Mouse (Mus musculus): ENCODE data around the gene Ndufa8. TPM values are rescaled to one million over a fixed set of nuclear protein-coding genes. Genes with fewer than 3 reads are reported as not detected.

Gene Ndufa8
- polyA plus RNA-seq, 1 experiment from 2014 or later, result 252 TPM

DNA sequence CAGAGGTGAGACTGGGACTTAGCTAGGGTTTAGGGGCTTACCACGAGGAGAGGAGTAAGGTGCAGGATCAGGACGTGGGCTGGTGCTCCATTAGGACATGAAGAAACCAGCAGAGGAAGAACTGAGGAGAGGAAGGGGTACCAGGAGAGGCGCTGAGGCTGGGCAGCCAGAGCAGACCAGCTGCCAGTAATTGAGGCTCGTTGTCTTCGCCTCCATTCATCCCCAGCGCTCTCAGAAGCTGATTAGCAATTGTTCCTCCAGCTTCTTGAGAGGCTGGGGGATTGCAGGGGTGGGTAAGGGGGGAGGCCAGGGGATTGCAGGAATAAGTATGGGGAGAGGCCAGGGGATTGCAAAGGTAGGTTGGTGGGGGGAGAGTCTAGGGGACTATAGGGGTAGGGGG is 47.0 kb downstream of the Ndufa8 start:
- Histone ChIP-seq H3K4me2 (no peak overlapping the region), H3K4me1 (no peaks in the 10 kb centered on the region), H3K4me3 (replicated peaks) (no peak overlapping the region), H3K27ac (no peak overlapping the region), H3K27me3 (peaks cover 10% of the 10 kb centered on the region), H3K9ac (no peak overlapping the region), H3K36me3 (no peaks in the 10 kb centered on the region), H3K9me3 (replicated peaks) (no peaks in the 10 kb centered on the region)
- no peak for ATAC-seq (replicated peaks; ENCODE audit: low FRiP score)
- 45% methylated on average over 6 of the region's 6 CpGs for WGBS

DNA sequence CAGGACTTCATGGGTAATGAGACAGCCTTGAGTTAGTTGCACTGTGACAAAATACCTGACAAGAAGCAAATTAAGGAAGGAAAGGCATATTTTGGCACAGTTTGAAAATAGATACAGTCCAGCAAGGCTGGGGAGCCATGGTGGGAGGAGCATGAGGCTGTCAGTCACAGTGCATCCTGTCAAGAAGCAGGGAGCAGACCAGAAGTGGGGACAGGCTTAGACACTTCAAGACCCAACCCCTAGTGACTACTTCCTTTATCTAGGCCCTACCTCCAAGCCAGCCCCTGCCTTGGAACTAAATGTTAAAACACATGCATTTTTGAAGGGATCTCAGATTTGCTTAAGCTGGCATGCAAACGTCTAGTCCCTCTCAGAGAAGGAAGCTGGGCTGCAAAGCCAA is 48.8 kb downstream of the Ndufa8 start:
- Histone ChIP-seq H3K27ac (no peak overlapping the region), H3K36me3 (no peaks in the 10 kb centered on the region), H3K9me3 (replicated peaks) (no peaks in the 10 kb centered on the region), H3K9ac (no peak overlapping the region), H3K4me1 (no peaks in the 10 kb centered on the region), H3K27me3 (peaks cover 10% of the 10 kb centered on the region; the same call in 1 of the 2 replicates), H3K4me3 (replicated peaks) (no peak overlapping the region), H3K4me2 (no peak overlapping the region)
- ATAC-seq (replicated peaks; ENCODE audit: low FRiP score), result no peak
- WGBS, result 63% methylated on average over 1 of the region's 1 CpGs

DNA sequence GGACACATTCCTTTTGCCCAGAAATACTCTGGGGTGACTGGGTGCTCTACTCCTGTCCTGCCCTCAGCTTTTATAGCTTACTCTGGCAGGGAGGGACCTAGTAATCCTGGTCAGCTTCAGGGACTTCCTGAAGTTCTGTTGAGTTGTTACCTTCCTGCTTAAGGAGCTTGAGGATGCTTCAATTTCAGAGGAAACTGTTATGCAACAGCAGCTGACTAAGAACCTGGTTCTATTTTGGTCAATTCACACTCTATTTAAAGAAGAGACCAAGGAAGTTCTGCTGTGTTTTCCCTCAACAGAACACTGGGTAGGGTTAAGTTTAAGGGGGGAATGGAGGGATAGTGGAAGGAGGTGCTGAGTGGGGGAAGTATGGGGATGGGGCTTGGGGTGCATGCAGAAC is 50.0 kb downstream of the Ndufa8 start:
- no peak overlapping the region for H3K27ac ChIP-seq
- ATAC-seq (replicated peaks; ENCODE audit: low FRiP score), result no peak
- no peak overlapping the region for H3K4me3 ChIP-seq (replicated peaks)
- no peak overlapping the region for H3K9ac ChIP-seq
- H3K4me1 ChIP-seq, result no peaks in the 10 kb centered on the region
- peaks cover 6% of the 10 kb centered on the region; the same call in 1 of the 2 replicates for H3K27me3 ChIP-seq
- H3K4me2 ChIP-seq, result no peak overlapping the region
- no peaks in the 10 kb centered on the region for H3K36me3 ChIP-seq
- no peaks in the 10 kb centered on the region for H3K9me3 ChIP-seq (replicated peaks)

DNA sequence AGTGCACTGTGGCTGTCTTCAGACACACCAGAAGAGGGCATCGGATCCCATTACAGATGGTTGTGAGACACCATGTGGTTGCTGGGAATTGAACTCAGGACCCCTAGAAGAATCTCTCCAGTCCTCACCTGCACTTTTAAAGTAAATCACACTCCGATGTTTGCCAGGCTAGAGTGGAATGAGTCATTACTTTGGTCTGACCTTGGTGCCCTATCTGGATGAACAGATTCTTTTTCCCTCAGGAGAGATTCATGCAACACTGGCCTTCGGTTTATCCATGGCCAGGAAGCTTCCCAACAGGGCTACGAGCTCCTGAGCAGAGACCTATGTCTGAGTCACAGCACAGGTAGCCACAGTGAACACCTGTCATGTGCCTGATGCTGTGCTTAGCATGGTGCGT is 50.8 kb downstream of the Ndufa8 start:
- H3K27me3 ChIP-seq, result no peaks in the 10 kb centered on the region
- no peak for ATAC-seq (replicated peaks; ENCODE audit: low FRiP score)
- H3K9ac ChIP-seq, result no peak overlapping the region
- no peaks in the 10 kb centered on the region for H3K9me3 ChIP-seq (replicated peaks)
- no peaks in the 10 kb centered on the region for H3K4me1 ChIP-seq
- H3K27ac ChIP-seq, result no peak overlapping the region
- no peak overlapping the region for H3K4me2 ChIP-seq
- no peaks in the 10 kb centered on the region for H3K36me3 ChIP-seq
- 86% methylated on average over 5 of the region's 5 CpGs for WGBS
- no peak overlapping the region for H3K4me3 ChIP-seq (replicated peaks)

DNA sequence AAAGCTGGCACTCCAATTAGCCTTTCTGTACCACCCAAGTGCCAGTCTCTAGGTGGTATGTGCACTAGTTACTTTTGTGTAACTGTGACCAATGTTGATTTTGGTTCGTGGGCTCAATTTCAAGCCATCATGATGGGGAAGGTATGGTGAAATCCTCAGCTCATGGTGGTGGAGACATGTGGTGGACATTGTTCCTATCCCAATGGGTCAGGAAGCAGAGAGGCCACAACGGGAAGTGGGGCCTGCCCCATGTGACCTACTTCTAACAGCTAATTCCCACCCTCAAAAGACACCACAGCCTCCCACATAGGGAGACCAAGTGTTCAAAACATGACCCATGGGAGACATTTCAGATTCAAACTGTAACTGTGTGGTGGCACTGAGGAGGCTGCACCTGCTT is 52.5 kb downstream of the Ndufa8 start:
- no peak overlapping the region for H3K27ac ChIP-seq
- H3K36me3 ChIP-seq, result no peaks in the 10 kb centered on the region
- no peak overlapping the region for H3K9ac ChIP-seq
- no peaks in the 10 kb centered on the region for H3K27me3 ChIP-seq
- H3K9me3 ChIP-seq (replicated peaks), result no peaks in the 10 kb centered on the region
- no peaks in the 10 kb centered on the region for H3K4me1 ChIP-seq
- WGBS, result 73% methylated on average over 2 of the region's 2 CpGs
- ATAC-seq (replicated peaks; ENCODE audit: low FRiP score), result no peak
- no peak overlapping the region for H3K4me2 ChIP-seq
- no peak overlapping the region for H3K4me3 ChIP-seq (replicated peaks)

DNA sequence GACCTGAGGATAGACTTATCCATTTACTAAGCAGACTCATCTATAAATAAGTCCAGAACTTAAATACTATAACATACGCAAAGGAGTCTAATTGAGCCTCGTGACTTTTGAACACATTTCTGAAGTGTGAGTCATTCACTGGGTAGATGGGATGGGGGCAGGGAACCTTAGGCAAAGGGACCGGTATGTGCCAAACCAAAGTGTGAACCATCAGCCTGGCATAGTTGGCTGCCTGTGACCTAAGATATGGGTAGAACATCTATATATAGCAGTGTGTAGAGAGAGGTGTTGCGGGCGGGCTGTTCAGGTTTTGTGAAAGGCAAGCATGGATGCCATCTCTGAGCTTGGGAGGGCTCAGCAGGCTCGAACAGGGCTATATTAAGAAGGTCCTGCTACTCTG is 54.9 kb downstream of the Ndufa8 start:
- no peak overlapping the region for H3K4me2 ChIP-seq
- H3K4me3 ChIP-seq (replicated peaks), result no peak overlapping the region
- H3K36me3 ChIP-seq, result no peaks in the 10 kb centered on the region
- no peak for ATAC-seq (replicated peaks; ENCODE audit: low FRiP score)
- no peak overlapping the region for H3K9ac ChIP-seq
- H3K4me1 ChIP-seq, result no peaks in the 10 kb centered on the region
- 79% methylated on average over 6 of the region's 6 CpGs for WGBS
- H3K27me3 ChIP-seq, result no peaks in the 10 kb centered on the region
- no peaks in the 10 kb centered on the region for H3K9me3 ChIP-seq (replicated peaks)
- H3K27ac ChIP-seq, result no peak overlapping the region

DNA sequence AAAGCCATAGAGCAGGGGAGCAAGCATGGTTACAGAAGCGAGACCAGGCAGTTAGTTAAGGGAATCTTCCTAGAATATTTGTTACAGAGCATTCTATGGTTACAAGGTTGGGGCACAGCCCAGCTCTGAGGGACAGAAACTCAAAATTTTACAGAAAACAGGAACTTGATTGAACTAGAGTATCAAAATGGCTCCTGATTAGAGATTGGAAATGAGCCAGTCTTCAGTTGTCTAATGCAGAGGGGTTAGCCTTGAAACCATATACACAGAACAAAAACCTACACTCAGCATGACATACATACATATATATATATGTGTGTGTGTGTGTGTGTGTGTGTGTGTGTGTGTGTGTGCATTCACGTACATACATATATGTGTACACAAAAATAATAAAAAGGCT is 55.7 kb downstream of the Ndufa8 start:
- no peak overlapping the region for H3K4me2 ChIP-seq
- H3K4me1 ChIP-seq, result no peaks in the 10 kb centered on the region
- no peaks in the 10 kb centered on the region for H3K9me3 ChIP-seq (replicated peaks)
- no peak overlapping the region for H3K9ac ChIP-seq
- H3K27me3 ChIP-seq, result 0 out of 2 replicates have a peak, but pooled peaks cover under 1% of the 10 kb centered on the region
- no peaks in the 10 kb centered on the region for H3K36me3 ChIP-seq
- no peak overlapping the region for H3K27ac ChIP-seq
- no peak overlapping the region for H3K4me3 ChIP-seq (replicated peaks)
- 77% methylated on average over 2 of the region's 2 CpGs for WGBS
- ATAC-seq (replicated peaks; ENCODE audit: low FRiP score), result no peak

DNA sequence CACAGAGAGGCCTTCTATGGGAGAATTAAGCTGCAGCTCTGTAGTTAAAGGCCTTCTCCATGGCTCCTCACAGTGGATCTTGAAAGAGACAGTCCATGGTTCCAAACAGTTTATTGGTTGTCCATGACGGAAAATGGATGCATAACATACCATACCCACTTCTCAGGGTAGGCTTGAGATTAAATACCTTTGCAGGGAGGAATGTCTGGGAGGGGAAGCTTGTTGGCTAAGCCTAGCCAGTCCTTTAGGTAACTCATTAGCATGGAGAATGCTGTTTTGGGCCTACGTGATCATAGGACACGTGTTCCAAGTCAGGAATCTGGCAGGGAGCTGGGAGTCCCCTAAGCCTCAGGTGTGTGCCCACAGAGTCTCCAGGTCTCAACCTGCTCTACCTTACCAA is 56.9 kb downstream of the Ndufa8 start:
- H3K36me3 ChIP-seq, result no peaks in the 10 kb centered on the region
- no peaks in the 10 kb centered on the region for H3K9me3 ChIP-seq (replicated peaks)
- H3K27me3 ChIP-seq, result peaks cover 6% of the 10 kb centered on the region; the same call in 1 of the 2 replicates
- no peaks in the 10 kb centered on the region for H3K4me1 ChIP-seq
- no peak overlapping the region for H3K27ac ChIP-seq
- WGBS, result 90% methylated on average over 3 of the region's 3 CpGs
- ATAC-seq (replicated peaks; ENCODE audit: low FRiP score), result no peak
- H3K4me2 ChIP-seq, result no peak overlapping the region
- no peak overlapping the region for H3K4me3 ChIP-seq (replicated peaks)
- H3K9ac ChIP-seq, result no peak overlapping the region

Other genes with a start within 250 kb of the Ndufa8 start
- gene Ttll11, start 69.5 kb downstream of the Ndufa8 start, polyA plus RNA-seq (2015; fragmentation: Nextera tagmentation; extraction: Ambion mirVana), result 0.36 and 0.88 TPM in 2 replicates
- gene Morn5, start 52 bp upstream of the Ndufa8 start, polyA plus RNA-seq (2015; fragmentation: Nextera tagmentation; extraction: Ambion mirVana), result 0.40 and 0.91 TPM in 2 replicates
- 2.4 and 2.6 TPM in 2 replicates for gene Lhx6, start 56.0 kb upstream of the Ndufa8 start, polyA plus RNA-seq (2015; fragmentation: Nextera tagmentation; extraction: Ambion mirVana)
- gene Mrrf, start 87.0 kb upstream of the Ndufa8 start, polyA plus RNA-seq (2015; fragmentation: Nextera tagmentation; extraction: Ambion mirVana), result 26.7 and 28.6 TPM in 2 replicates
- 69.3 and 71.1 TPM in 2 replicates for gene Rbm18, start 87.4 kb upstream of the Ndufa8 start, polyA plus RNA-seq (2015; fragmentation: Nextera tagmentation; extraction: Ambion mirVana)
- gene Ptgs1, start 181.0 kb upstream of the Ndufa8 start, polyA plus RNA-seq (2015; fragmentation: Nextera tagmentation; extraction: Ambion mirVana), result 29.2 and 30.6 TPM in 2 replicates

Measured in kidney, embryonic 15.5 days (tissue).